Mouse (Mus musculus): ENCODE results near the gene Sap25. TPM values are rescaled to one million over a fixed set of nuclear protein-coding genes. Genes with fewer than 3 reads are reported as not detected.

Gene Sap25
- 5.2 and 10.4 TPM in 2 replicates for polyA plus RNA-seq (2015; fragmentation: Nextera tagmentation; extraction: Ambion mirVana)

- H3K4me2 ChIP-seq (ENCODE audit: low read length): no peak within 1 kb of the TSS
- ATAC-seq: no peak
- peaks cover 5% of the 10 kb centered on the region; the same call in 1 of the 2 replicates for H3K4me1 ChIP-seq (replicated peaks; ENCODE audit: control insufficient read depth, insufficient read depth, low read length)
- 90% methylated on average over 19 of the region's 19 CpGs for WGBS
- H3K9ac ChIP-seq (replicated peaks; ENCODE audit: low read depth, low read length): no peak within 1 kb of the TSS
- H3K9me3 ChIP-seq (ENCODE audit: control insufficient read depth, low read length): no peaks in the 10 kb centered on the region
- peaks cover 24% of the 10 kb centered on the region for H3K27me3 ChIP-seq (replicated peaks; ENCODE audit: control insufficient read depth, insufficient read depth, low read length)
- H3K4me3 ChIP-seq (replicated peaks; ENCODE audit: low read length): no peak within 1 kb of the TSS
- no peak within 1 kb of the TSS for H3K27ac ChIP-seq (ENCODE audit: low read length)
- H3K36me3 ChIP-seq (ENCODE audit: control insufficient read depth, insufficient read depth): peaks cover 31% of the 10 kb centered on the region
Measured at GRCm38 (mm10) chr5:137641054-137641453, at the start of gene Sap25. TSS of gene Sap25 (plus strand) at chr5:137641334.

- ATAC-seq: no peak
- WGBS: 67% methylated on average over 7 of the region's 7 CpGs
- no peaks in the 10 kb centered on the region for H3K36me3 ChIP-seq (ENCODE audit: control insufficient read depth, insufficient read depth)
- no peaks in the 10 kb centered on the region for H3K9me3 ChIP-seq (ENCODE audit: control insufficient read depth, low read length)
- peaks cover 15% of the 10 kb centered on the region for H3K4me1 ChIP-seq (replicated peaks; ENCODE audit: control insufficient read depth, insufficient read depth, low read length)
- H3K9ac ChIP-seq (replicated peaks; ENCODE audit: low read depth, low read length): no peak overlapping the region
- no peaks in the 10 kb centered on the region for H3K27me3 ChIP-seq (replicated peaks; ENCODE audit: control insufficient read depth, insufficient read depth, low read length)
- no peak overlapping the region for H3K4me2 ChIP-seq (ENCODE audit: low read length)
- H3K4me3 ChIP-seq (replicated peaks; ENCODE audit: low read length): no peak overlapping the region
- H3K27ac ChIP-seq (ENCODE audit: low read length): no peak overlapping the region
Measured at GRCm38 (mm10) chr5:137595921-137596320, 45.2 kb upstream of the Sap25 start.

- Histone ChIP-seq H3K4me3 (replicated peaks; ENCODE audit: low read length) (no peak overlapping the region), H3K27me3 (replicated peaks; ENCODE audit: control insufficient read depth, insufficient read depth, low read length) (no peaks in the 10 kb centered on the region), H3K36me3 (ENCODE audit: control insufficient read depth, insufficient read depth) (no peaks in the 10 kb centered on the region), H3K27ac (ENCODE audit: low read length) (no peak overlapping the region), H3K9ac (replicated peaks; ENCODE audit: low read depth, low read length) (0 out of 2 replicates have a peak overlapping the region, but pooled peaks have one; percentile 8), H3K9me3 (ENCODE audit: control insufficient read depth, low read length) (no peaks in the 10 kb centered on the region), H3K4me1 (replicated peaks; ENCODE audit: control insufficient read depth, insufficient read depth, low read length) (peaks cover 17% of the 10 kb centered on the region), H3K4me2 (ENCODE audit: low read length) (peak overlapping the region; percentile 13; the same call in 1 of the 2 replicates)
- 36% methylated on average over 28 of the region's 30 CpGs for WGBS
- ATAC-seq: no peak
Measured at GRCm38 (mm10) chr5:137596601-137597261, 44.4 kb upstream of the Sap25 start.

- H3K4me3 ChIP-seq (replicated peaks; ENCODE audit: low read length): no peak overlapping the region
- WGBS: 93% methylated on average over 6 of the region's 6 CpGs
- no peak overlapping the region for H3K27ac ChIP-seq (ENCODE audit: low read length)
- H3K9me3 ChIP-seq (ENCODE audit: control insufficient read depth, low read length): no peaks in the 10 kb centered on the region
- no peak overlapping the region for H3K9ac ChIP-seq (replicated peaks; ENCODE audit: low read depth, low read length)
- no peaks in the 10 kb centered on the region for H3K27me3 ChIP-seq (replicated peaks; ENCODE audit: control insufficient read depth, insufficient read depth, low read length)
- no peak overlapping the region for H3K4me2 ChIP-seq (ENCODE audit: low read length)
- no peaks in the 10 kb centered on the region for H3K36me3 ChIP-seq (ENCODE audit: control insufficient read depth, insufficient read depth)
- peaks cover 23% of the 10 kb centered on the region for H3K4me1 ChIP-seq (replicated peaks; ENCODE audit: control insufficient read depth, insufficient read depth, low read length)
- ATAC-seq: no peak
Measured at GRCm38 (mm10) chr5:137597625-137598024, 43.5 kb upstream of the Sap25 start.

GRCm38 (mm10) chr5:137598100-137598826, 42.9 kb upstream of the Sap25 start:
- Histone ChIP-seq H3K9me3 (ENCODE audit: control insufficient read depth, low read length) (no peaks in the 10 kb centered on the region), H3K4me1 (replicated peaks; ENCODE audit: control insufficient read depth, insufficient read depth, low read length) (peaks cover 27% of the 10 kb centered on the region), H3K4me2 (ENCODE audit: low read length) (no peak overlapping the region), H3K4me3 (replicated peaks; ENCODE audit: low read length) (no peak overlapping the region), H3K36me3 (ENCODE audit: control insufficient read depth, insufficient read depth) (no peaks in the 10 kb centered on the region), H3K27me3 (replicated peaks; ENCODE audit: control insufficient read depth, insufficient read depth, low read length) (no peaks in the 10 kb centered on the region), H3K27ac (ENCODE audit: low read length) (no peak overlapping the region), H3K9ac (replicated peaks; ENCODE audit: low read depth, low read length) (no peak overlapping the region)
- no peak for ATAC-seq
- 81% methylated on average over 2 of the region's 2 CpGs for WGBS

GRCm38 (mm10) chr5:137599600-137599999, 41.5 kb upstream of the Sap25 start:
- Histone ChIP-seq H3K9me3 (ENCODE audit: control insufficient read depth, low read length) (no peaks in the 10 kb centered on the region), H3K27me3 (replicated peaks; ENCODE audit: control insufficient read depth, insufficient read depth, low read length) (no peaks in the 10 kb centered on the region), H3K4me1 (replicated peaks; ENCODE audit: control insufficient read depth, insufficient read depth, low read length) (peaks cover 27% of the 10 kb centered on the region), H3K36me3 (ENCODE audit: control insufficient read depth, insufficient read depth) (no peaks in the 10 kb centered on the region), H3K27ac (ENCODE audit: low read length) (no peak overlapping the region), H3K4me2 (ENCODE audit: low read length) (peak overlapping the region; percentile 95), H3K4me3 (replicated peaks; ENCODE audit: low read length) (peak overlapping the region; percentile 65), H3K9ac (replicated peaks; ENCODE audit: low read depth, low read length) (peak overlapping the region; percentile 70)
- no peak for ATAC-seq
- WGBS: 68% methylated on average over 9 of the region's 9 CpGs

GRCm38 (mm10) chr5:137600281-137600618, 40.9 kb upstream of the Sap25 start:
- peak; percentile 22 for ATAC-seq

GRCm38 (mm10) chr5:137600619-137601364, 40.3 kb upstream of the Sap25 start, which contains the start of gene Mospd3:
TSS of gene Mospd3 (minus strand) at chr5:137601058.
- under 1% methylated on average over 41 of the region's 41 CpGs for WGBS
- peak within 1 kb of the TSS; percentile 70 for H3K9ac ChIP-seq (replicated peaks; ENCODE audit: low read depth, low read length)
- H3K4me3 ChIP-seq (replicated peaks; ENCODE audit: low read length): peak within 1 kb of the TSS; percentile 65
- peak within 1 kb of the TSS; percentile 95 for H3K4me2 ChIP-seq (ENCODE audit: low read length)
- no peaks in the 10 kb centered on the region for H3K36me3 ChIP-seq (ENCODE audit: control insufficient read depth, insufficient read depth)
- peak; percentile 97 for ATAC-seq
- H3K4me1 ChIP-seq (replicated peaks; ENCODE audit: control insufficient read depth, insufficient read depth, low read length): peaks cover 27% of the 10 kb centered on the region
- H3K9me3 ChIP-seq (ENCODE audit: control insufficient read depth, low read length): no peaks in the 10 kb centered on the region
- H3K27me3 ChIP-seq (replicated peaks; ENCODE audit: control insufficient read depth, insufficient read depth, low read length): no peaks in the 10 kb centered on the region
- peak within 1 kb of the TSS; percentile 81 for H3K27ac ChIP-seq (ENCODE audit: low read length)

More at GRCm38 (mm10) chr5:137600281-137600618, 40.9 kb upstream of the Sap25 start:
- WGBS: 5% methylated on average over 18 of the region's 19 CpGs
- H3K36me3 ChIP-seq (ENCODE audit: control insufficient read depth, insufficient read depth): no peaks in the 10 kb centered on the region
- peak overlapping the region; percentile 65 for H3K4me3 ChIP-seq (replicated peaks; ENCODE audit: low read length)
- peak overlapping the region; percentile 95 for H3K4me2 ChIP-seq (ENCODE audit: low read length)
- H3K9ac ChIP-seq (replicated peaks; ENCODE audit: low read depth, low read length): peak overlapping the region; percentile 70
- no peak overlapping the region for H3K27ac ChIP-seq (ENCODE audit: low read length)
- H3K9me3 ChIP-seq (ENCODE audit: control insufficient read depth, low read length): no peaks in the 10 kb centered on the region
- peaks cover 27% of the 10 kb centered on the region for H3K4me1 ChIP-seq (replicated peaks; ENCODE audit: control insufficient read depth, insufficient read depth, low read length)
- no peaks in the 10 kb centered on the region for H3K27me3 ChIP-seq (replicated peaks; ENCODE audit: control insufficient read depth, insufficient read depth, low read length)

- peaks cover 27% of the 10 kb centered on the region for H3K4me1 ChIP-seq (replicated peaks; ENCODE audit: control insufficient read depth, insufficient read depth, low read length)
- H3K36me3 ChIP-seq (ENCODE audit: control insufficient read depth, insufficient read depth): no peaks in the 10 kb centered on the region
- no peaks in the 10 kb centered on the region for H3K9me3 ChIP-seq (ENCODE audit: control insufficient read depth, low read length)
- H3K4me3 ChIP-seq (replicated peaks; ENCODE audit: low read length): peak overlapping the region; percentile 65
- H3K27me3 ChIP-seq (replicated peaks; ENCODE audit: control insufficient read depth, insufficient read depth, low read length): no peaks in the 10 kb centered on the region
- WGBS: under 1% methylated on average over 22 of the region's 22 CpGs
- peak overlapping the region; percentile 20 for H3K9ac ChIP-seq (replicated peaks; ENCODE audit: low read depth, low read length)
- peak overlapping the region; percentile 61 for H3K4me2 ChIP-seq (ENCODE audit: low read length)
- no peak for ATAC-seq
- H3K27ac ChIP-seq (ENCODE audit: low read length): no peak overlapping the region
Measured at GRCm38 (mm10) chr5:137601365-137601729, 39.8 kb upstream of the Sap25 start.

All from forebrain, embryonic 16.5 days (tissue).